Mouse (Mus musculus) neural tube, embryonic 14.5 days (tissue): ENCODE results near the gene Fabp1. TPM values are rescaled to one million over a fixed set of nuclear protein-coding genes. Genes with fewer than 3 reads are reported as not detected.

Source experiments
- ATAC-seq: fragments of 200-750 bp; cut with Nextera tagmentation; 2 replicates; pipeline ENCODE4 v1.8.0; 2017; ENCODE audit warnings: low read depth, mild to moderate bottlenecking, moderate TSS enrichment, moderate library complexity
- H3K27ac ChIP-seq: fragments of 300-500 bp; sonication (generic); 2 replicates; pipeline ENCODE4 v1.5.1; 2014; ENCODE audit warnings: low read depth, mild to moderate bottlenecking, control low read depth, low read length, moderate library complexity, mixed read lengths
- H3K27me3 ChIP-seq: fragments of 300-500 bp; sonication (generic); 2 replicates; pipeline ENCODE4 v1.6.1; 2014; ENCODE audit warnings: low read length; ENCODE audit not compliant: control insufficient read depth, insufficient read depth
- H3K36me3 ChIP-seq: fragments of 300-500 bp; sonication (generic); 2 replicates; pipeline ENCODE4 v1.6.1; 2014; ENCODE audit warnings: low read length, mixed read lengths; ENCODE audit not compliant: control insufficient read depth, insufficient read depth
- H3K4me1 ChIP-seq: fragments of 300-500 bp; sonication (generic); 2 replicates; pipeline ENCODE4 v1.6.1; 2014; ENCODE audit warnings: low read length; ENCODE audit not compliant: control insufficient read depth, insufficient read depth
- H3K4me2 ChIP-seq: fragments of 300-500 bp; sonication (generic); 2 replicates; pipeline ENCODE4 v1.6.1; 2014; ENCODE audit warnings: mild to moderate bottlenecking, low read depth, low read length, control low read depth
- H3K4me3 ChIP-seq: fragments of 300-500 bp; sonication (generic); 2 replicates; pipeline ENCODE4 v1.5.1; 2014; ENCODE audit warnings: low read depth, low read length, control low read depth, mixed read lengths
- H3K9ac ChIP-seq: fragments of 300-500 bp; sonication (generic); replicated peaks from 2 replicates; pipeline ENCODE4 v1.6.1; 2014; ENCODE audit warnings: low read depth, mild to moderate bottlenecking, control low read depth, low read length, mixed read lengths
- H3K9me3 ChIP-seq: fragments of 300-500 bp; sonication (generic); 2 replicates; pipeline ENCODE4 v1.6.1; 2016; ENCODE audit warnings: low read length; ENCODE audit not compliant: control insufficient read depth
- WGBS: fragments of 180-500 bp; shearing (Covaris S2); extraction: QIAGEN DNeasy Blood & Tissue Kit; methylation state at CpG from one replicate; pipeline ENCODE4 v1.1.7; 2014; 5-methylcytosine and 5-hydroxymethylcytosine counted together
- polyA plus RNA-seq: library from polyadenylated mRNA; unstranded; fragments of >200 nt; fragmentation: Nextera tagmentation; extraction: Ambion mirVana; gene quantifications from 2 replicates; pipeline ENCODE4 v1.2.1, GENCODE M21; 2014

Gene Fabp1
- polyA plus RNA-seq, 1 experiment from 2014 or later = not detected

GRCm38 (mm10) chr6:71201925-71202324 is 2.3 kb downstream of the Fabp1 start:
- no peaks in the 10 kb centered on the region for H3K27me3 ChIP-seq

GRCm38 (mm10) chr6:71203674-71204073 is 4.0 kb downstream of the Fabp1 start:
- WGBS = 83% methylated on average over 5 of the region's 5 CpGs
- H3K4me1 ChIP-seq = no peaks in the 10 kb centered on the region
- no peak for ATAC-seq

More at GRCm38 (mm10) chr6:71201925-71202324, 2.3 kb downstream of the Fabp1 start:
- Histone ChIP-seq H3K9ac (no peak overlapping the region), H3K27ac (no peak overlapping the region), H3K4me2 (no peak overlapping the region), H3K4me3 (no peak overlapping the region), H3K36me3 (no peaks in the 10 kb centered on the region), H3K9me3 (no peaks in the 10 kb centered on the region), H3K4me1 (no peaks in the 10 kb centered on the region)
- 71% methylated on average over 5 of the region's 5 CpGs for WGBS
- no peak for ATAC-seq

DNA sequence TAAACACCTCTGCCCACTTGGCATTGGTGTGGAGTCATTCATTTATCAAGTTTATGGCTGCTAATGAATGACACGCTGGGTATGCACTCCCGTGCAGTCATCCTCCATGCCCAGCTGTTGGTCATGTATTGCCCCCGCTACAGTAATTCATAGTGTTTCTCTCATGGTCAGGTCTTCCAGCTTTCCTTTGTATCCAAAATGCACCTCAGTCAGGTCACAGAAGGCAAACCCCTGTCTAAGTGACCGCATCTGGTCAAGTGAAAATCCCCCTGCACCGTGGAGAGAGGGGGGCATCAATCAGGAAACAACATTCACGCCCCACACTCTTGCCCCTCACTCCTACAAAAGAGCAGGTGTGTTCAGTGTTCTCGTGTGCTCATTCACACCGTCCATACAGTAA is 4.5 kb downstream of the Fabp1 start:
- Histone ChIP-seq H3K4me3 (no peak overlapping the region), H3K4me2 (no peak overlapping the region), H3K36me3 (no peaks in the 10 kb centered on the region), H3K27ac (no peak overlapping the region), H3K9ac (no peak overlapping the region), H3K9me3 (no peaks in the 10 kb centered on the region), H3K27me3 (no peaks in the 10 kb centered on the region), H3K4me1 (no peaks in the 10 kb centered on the region)
- 84% methylated on average over 8 of the region's 8 CpGs for WGBS
- ATAC-seq = no peak

More at GRCm38 (mm10) chr6:71203674-71204073, 4.0 kb downstream of the Fabp1 start:
- no peak overlapping the region for H3K27ac ChIP-seq
- no peaks in the 10 kb centered on the region for H3K27me3 ChIP-seq
- H3K36me3 ChIP-seq = no peaks in the 10 kb centered on the region
- H3K4me2 ChIP-seq = no peak overlapping the region
- H3K4me3 ChIP-seq = no peak overlapping the region
- H3K9ac ChIP-seq = no peak overlapping the region
- no peaks in the 10 kb centered on the region for H3K9me3 ChIP-seq

DNA sequence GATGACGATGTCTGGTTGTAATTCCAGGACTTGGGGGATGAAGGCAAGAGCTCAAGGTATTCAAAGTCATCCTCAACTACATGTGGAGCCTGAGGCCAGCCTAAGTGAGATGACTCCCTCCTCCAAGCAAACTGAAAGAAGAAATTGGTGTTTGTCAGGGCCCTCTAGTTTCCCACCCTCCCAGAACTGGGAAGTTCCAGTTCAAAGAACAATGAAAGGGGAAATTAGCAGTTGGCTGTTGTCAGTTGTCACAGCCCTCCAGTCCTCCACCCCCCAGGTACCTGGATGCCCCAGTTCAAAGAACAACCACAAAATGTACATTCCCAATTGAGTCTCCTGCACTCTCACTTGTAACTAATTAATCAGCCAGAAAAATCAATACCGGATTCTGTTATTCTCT is 9.1 kb downstream of the Fabp1 start:
- Histone ChIP-seq H3K36me3 (no peaks in the 10 kb centered on the region), H3K4me2 (no peak overlapping the region), H3K4me1 (no peaks in the 10 kb centered on the region), H3K27me3 (no peaks in the 10 kb centered on the region), H3K27ac (no peak overlapping the region), H3K9ac (no peak overlapping the region), H3K4me3 (no peak overlapping the region), H3K9me3 (no peaks in the 10 kb centered on the region)
- WGBS = 83% methylated on average over 2 of the region's 2 CpGs
- no peak for ATAC-seq

DNA sequence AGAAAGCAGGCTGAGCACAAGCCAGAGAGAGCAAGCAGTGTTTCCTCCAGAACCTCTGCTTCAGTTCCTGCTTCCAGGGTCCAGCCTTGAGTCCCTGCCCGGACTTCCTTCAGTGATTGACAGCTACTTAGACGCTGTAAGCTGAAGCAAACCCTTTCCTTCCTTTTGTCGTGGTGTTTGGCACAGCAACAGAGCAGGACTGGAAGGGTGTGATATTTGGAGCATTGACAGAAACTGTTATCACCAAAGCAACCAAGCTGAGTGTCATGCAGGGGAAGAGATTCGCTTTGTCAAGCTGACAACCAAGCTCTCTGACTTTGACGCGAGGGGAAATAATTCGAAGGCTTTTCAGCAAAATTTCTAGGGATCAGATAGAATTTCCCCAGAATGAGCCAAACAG is 12.3 kb downstream of the Fabp1 start:
- Histone ChIP-seq H3K27ac (no peak overlapping the region), H3K4me1 (no peaks in the 10 kb centered on the region), H3K9ac (no peak overlapping the region), H3K27me3 (no peaks in the 10 kb centered on the region), H3K9me3 (no peaks in the 10 kb centered on the region), H3K4me2 (no peak overlapping the region), H3K36me3 (no peaks in the 10 kb centered on the region), H3K4me3 (no peak overlapping the region)
- ATAC-seq = no peak
- 76% methylated on average over 7 of the region's 7 CpGs for WGBS

- 94% methylated on average over 3 of the region's 3 CpGs for WGBS
- Histone ChIP-seq H3K36me3 (no peaks in the 10 kb centered on the region), H3K9me3 (no peaks in the 10 kb centered on the region), H3K9ac (no peak overlapping the region), H3K4me3 (no peak overlapping the region), H3K4me1 (no peaks in the 10 kb centered on the region), H3K27me3 (no peaks in the 10 kb centered on the region), H3K4me2 (no peak overlapping the region), H3K27ac (no peak overlapping the region)
- no peak for ATAC-seq
Measured at GRCm38 (mm10) chr6:71212471-71212870, 12.8 kb downstream of the Fabp1 start.

- Histone ChIP-seq H3K4me3 (no peak overlapping the region), H3K9me3 (no peaks in the 10 kb centered on the region), H3K4me2 (no peak overlapping the region), H3K9ac (no peak overlapping the region), H3K36me3 (no peaks in the 10 kb centered on the region), H3K27ac (no peak overlapping the region), H3K27me3 (no peaks in the 10 kb centered on the region), H3K4me1 (no peaks in the 10 kb centered on the region)
- 78% methylated on average over 4 of the region's 4 CpGs for WGBS
- no peak for ATAC-seq
Measured at GRCm38 (mm10) chr6:71221501-71221900, 21.9 kb downstream of the Fabp1 start.

DNA sequence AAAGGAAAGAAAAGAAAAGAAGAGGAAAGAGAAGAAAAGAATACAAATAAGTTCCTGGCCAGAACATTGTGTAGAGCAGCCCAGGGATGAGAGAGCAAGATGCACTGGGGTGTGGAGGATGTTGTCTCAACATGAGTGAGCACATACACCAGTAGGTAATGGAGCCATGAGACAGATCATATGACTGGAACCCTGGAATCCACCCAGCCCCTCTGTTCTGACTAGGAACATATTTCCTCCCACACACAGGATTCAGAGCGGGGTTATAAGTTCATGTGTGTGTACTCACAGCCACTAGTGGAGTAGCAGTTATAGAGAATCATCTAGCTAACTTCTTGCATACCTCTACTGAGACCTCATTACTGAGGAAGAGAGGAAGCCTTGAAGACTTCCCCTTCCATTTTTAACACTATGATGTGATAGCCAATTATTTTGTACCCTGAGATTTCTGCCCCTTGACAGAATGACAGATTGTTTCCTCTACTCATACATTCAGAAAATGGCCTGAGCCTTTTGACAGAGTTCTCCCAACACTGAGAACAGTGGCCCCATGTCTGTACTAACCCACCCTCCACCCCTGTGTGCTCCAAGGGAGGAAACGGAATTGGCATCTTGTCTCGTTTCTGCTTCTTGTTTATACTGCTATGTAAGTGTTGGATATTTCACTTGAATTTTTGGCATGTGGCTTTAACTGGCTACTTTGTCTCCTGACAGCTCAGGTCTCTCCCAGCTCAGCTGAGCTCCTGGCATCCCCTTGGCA is 24.7 kb downstream of the Fabp1 start:
- Histone ChIP-seq H3K4me1 (no peaks in the 10 kb centered on the region), H3K4me2 (no peak overlapping the region), H3K9ac (no peak overlapping the region), H3K27ac (no peak overlapping the region), H3K4me3 (no peak overlapping the region), H3K36me3 (no peaks in the 10 kb centered on the region), H3K9me3 (no peaks in the 10 kb centered on the region), H3K27me3 (no peaks in the 10 kb centered on the region)
- WGBS = 85% methylated on average over 3 of the region's 3 CpGs
- ATAC-seq = no peak

DNA sequence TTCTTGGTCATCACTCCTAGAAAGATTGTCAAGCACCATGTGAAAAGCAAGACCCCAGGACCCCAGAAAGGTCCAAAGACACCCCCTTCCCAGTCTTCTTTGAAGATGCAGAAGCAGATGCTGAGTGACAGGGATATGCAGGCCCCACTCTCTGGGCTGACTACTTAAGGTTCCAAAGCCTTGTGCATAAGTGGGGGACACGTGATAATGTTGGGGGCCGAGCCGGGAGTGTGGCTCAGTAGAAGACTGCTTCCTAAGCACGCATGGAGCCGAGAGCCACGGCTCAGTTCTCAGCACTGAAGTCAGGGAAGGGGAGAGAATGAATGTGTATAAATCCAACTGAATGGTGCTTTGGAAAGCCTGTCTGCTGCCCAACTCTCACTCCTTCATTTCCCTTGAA is 26.9 kb downstream of the Fabp1 start:
- Histone ChIP-seq H3K9ac (no peak overlapping the region), H3K36me3 (no peaks in the 10 kb centered on the region), H3K4me2 (no peak overlapping the region), H3K27ac (no peak overlapping the region), H3K4me1 (no peaks in the 10 kb centered on the region), H3K9me3 (no peaks in the 10 kb centered on the region), H3K4me3 (no peak overlapping the region), H3K27me3 (no peaks in the 10 kb centered on the region)
- no peak for ATAC-seq
- 43% methylated on average over 6 of the region's 6 CpGs for WGBS
